Mouse (Mus musculus): ENCODE data around the gene Snx27. TPM values are rescaled to one million over a fixed set of nuclear protein-coding genes. Genes with fewer than 3 reads are reported as not detected.

Gene Snx27
- 38.7 and 40.4 TPM in 2 replicates for polyA plus RNA-seq (2014; fragmentation: Nextera tagmentation; extraction: Ambion mirVana)

DNA sequence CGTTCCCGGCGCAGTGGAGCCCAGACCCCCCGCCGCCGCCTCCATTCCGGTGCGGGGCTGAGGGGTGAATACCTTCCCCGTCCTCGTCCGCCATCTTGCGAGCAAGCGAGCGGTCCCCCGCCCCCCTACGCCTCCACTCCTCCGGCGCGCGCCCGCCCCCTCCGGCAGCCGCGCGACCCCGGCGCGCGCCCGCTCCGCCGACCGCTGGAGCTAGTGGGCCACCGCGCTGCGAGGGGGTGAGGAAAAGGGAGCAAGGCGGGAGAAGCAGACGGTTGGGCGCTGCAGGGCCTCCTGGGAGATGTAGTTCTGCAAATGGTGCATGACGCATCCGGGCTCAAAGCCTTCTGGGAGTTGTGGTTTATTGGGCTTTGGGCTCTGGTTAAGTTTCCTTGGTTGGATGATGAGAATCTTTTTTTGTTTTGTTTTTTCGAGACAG is at the start of gene Snx27:
Gene Snx27 (minus strand): TSS at position 261 of the 436 bp plus-strand sequence.
- WGBS = under 1% methylated on average over 42 of the region's 42 CpGs
- Histone ChIP-seq H3K27ac (ENCODE audit: low read depth) (peak within 1 kb of the TSS; percentile 72), H3K4me3 (ENCODE audit: low read depth, low read length) (peak within 1 kb of the TSS; percentile 80), H3K4me2 (peak within 1 kb of the TSS; percentile 78), H3K4me1 (ENCODE audit: insufficient read depth) (peaks cover 3% of the 10 kb centered on the region; the same call in 1 of the 2 replicates), H3K36me3 (ENCODE audit: insufficient read depth) (no peaks in the 10 kb centered on the region), H3K9ac (peak within 1 kb of the TSS; percentile 87), H3K9me3 (ENCODE audit: low read depth, low read length) (no peaks in the 10 kb centered on the region), H3K27me3 (ENCODE audit: insufficient read depth, low read length) (no peaks in the 10 kb centered on the region)
- ATAC-seq (ENCODE audit: insufficient read depth) (peak; percentile 99), DNase-seq (peak; percentile 96)
- no peak for TF ChIP-seq CTCF (IDR thresholded peaks at IDR 0.05; ENCODE audit: low read depth)

DNA sequence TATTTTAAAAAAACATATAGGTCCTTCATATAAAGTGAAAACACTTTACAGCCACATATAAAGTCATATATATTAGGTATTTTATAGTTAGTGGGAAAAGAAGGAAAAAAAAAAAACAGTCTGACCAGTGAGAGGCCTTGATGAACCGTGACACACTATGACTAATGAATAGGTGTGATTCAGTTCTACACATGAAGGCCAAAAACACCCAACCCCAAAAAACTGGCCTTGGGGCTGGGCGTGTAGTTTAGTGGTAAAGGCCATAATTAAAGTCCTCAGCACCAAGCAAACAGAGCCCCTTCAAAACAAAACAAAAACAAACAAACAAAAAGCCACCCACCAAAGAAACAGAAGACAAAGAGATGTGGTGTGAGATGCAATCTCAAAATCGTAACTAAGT is 47.4 kb upstream of the Snx27 start:
- DNase-seq = no peak
- Histone ChIP-seq H3K27me3 (ENCODE audit: insufficient read depth, low read length) (no peaks in the 10 kb centered on the region), H3K27ac (ENCODE audit: low read depth) (no peak overlapping the region), H3K4me2 (no peak overlapping the region), H3K9ac (no peak overlapping the region), H3K9me3 (ENCODE audit: low read depth, low read length) (no peaks in the 10 kb centered on the region), H3K4me1 (ENCODE audit: insufficient read depth) (no peaks in the 10 kb centered on the region), H3K4me3 (ENCODE audit: low read depth, low read length) (no peak overlapping the region), H3K36me3 (ENCODE audit: insufficient read depth) (no peaks in the 10 kb centered on the region)
- WGBS = 67% methylated on average over 3 of the region's 3 CpGs
- no peak for TF ChIP-seq CTCF (IDR thresholded peaks at IDR 0.05; ENCODE audit: low read depth)
- ATAC-seq (ENCODE audit: insufficient read depth) = no peak

DNA sequence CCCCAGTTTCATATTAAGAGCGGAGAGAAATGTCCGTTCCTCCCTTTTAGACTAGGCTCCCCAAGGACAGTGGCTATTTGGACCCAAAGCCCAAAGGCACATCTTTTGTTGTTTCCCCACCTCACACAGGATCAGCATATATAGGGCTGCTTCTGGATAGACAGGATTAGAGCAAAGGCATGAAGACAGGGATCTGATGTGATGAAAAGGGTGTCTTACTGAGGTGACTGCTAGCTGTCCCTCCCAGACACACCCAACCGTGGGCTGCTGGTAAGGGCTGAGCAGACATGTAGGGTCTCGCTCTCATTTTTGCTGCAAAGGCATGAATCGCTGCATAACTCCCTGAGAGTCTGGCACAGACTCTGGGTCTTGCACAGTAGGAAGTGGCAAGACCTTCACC is 46.2 kb upstream of the Snx27 start:
- no peak overlapping the region for H3K4me2 ChIP-seq
- no peak overlapping the region for H3K27ac ChIP-seq (ENCODE audit: low read depth)
- no peak for TF ChIP-seq CTCF (IDR thresholded peaks at IDR 0.05; ENCODE audit: low read depth)
- no peaks in the 10 kb centered on the region for H3K4me1 ChIP-seq (ENCODE audit: insufficient read depth)
- no peaks in the 10 kb centered on the region for H3K9me3 ChIP-seq (ENCODE audit: low read depth, low read length)
- ATAC-seq (ENCODE audit: insufficient read depth) = no peak
- H3K27me3 ChIP-seq (ENCODE audit: insufficient read depth, low read length) = no peaks in the 10 kb centered on the region
- no peak overlapping the region for H3K9ac ChIP-seq
- no peak overlapping the region for H3K4me3 ChIP-seq (ENCODE audit: low read depth, low read length)
- no peak for DNase-seq
- no peaks in the 10 kb centered on the region for H3K36me3 ChIP-seq (ENCODE audit: insufficient read depth)
- WGBS = 86% methylated on average over 5 of the region's 5 CpGs

DNA sequence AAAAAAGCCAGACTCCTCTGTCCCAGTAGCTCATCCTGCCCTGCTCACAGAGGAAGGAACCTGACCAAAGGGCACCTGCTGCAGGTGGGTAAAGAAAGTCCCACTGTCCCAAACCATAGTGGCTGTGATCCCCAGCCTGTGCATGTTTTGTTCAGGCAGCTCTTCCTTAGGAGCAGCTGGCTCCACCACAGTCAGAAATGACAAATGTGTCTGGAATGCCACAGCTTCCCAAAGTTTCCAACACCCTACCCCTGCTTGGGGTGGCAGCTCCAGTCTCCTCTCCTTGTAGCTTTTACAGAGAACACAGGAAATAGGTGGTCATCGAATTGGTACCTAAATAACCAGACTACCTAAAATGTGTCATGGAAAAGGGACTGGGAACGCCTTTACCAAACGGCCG is 41.8 kb upstream of the Snx27 start:
- Histone ChIP-seq H3K9me3 (ENCODE audit: low read depth, low read length) (no peaks in the 10 kb centered on the region), H3K4me3 (ENCODE audit: low read depth, low read length) (no peak overlapping the region), H3K36me3 (ENCODE audit: insufficient read depth) (no peaks in the 10 kb centered on the region), H3K9ac (no peak overlapping the region), H3K27me3 (ENCODE audit: insufficient read depth, low read length) (no peaks in the 10 kb centered on the region), H3K4me2 (no peak overlapping the region), H3K4me1 (ENCODE audit: insufficient read depth) (no peaks in the 10 kb centered on the region), H3K27ac (ENCODE audit: low read depth) (no peak overlapping the region)
- WGBS = 83% methylated on average over 4 of the region's 4 CpGs
- no peak for DNase-seq
- no peak for ATAC-seq (ENCODE audit: insufficient read depth)
- no peak for TF ChIP-seq CTCF (IDR thresholded peaks at IDR 0.05; ENCODE audit: low read depth)

DNA sequence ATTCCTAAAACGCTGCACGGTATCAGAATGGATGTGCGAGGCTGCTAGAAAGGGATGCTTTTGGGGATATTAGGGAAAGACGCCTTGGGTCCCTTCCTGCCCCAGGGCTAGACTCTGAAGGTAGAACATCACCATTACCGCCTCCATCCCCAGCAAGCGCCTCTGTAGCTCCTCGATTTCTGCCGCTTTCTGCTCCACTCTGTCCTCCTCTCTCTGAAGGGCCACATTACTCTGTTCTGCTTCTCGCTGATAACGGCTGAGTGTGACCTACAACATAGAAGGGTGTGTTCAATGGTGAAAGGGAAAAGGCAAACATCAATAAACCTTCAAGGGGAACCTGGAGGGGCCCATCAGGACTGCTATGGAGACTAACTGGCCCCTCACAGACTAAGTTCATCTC is 40.0 kb upstream of the Snx27 start:
- no peak for TF ChIP-seq CTCF (IDR thresholded peaks at IDR 0.05; ENCODE audit: low read depth)
- Histone ChIP-seq H3K9me3 (ENCODE audit: low read depth, low read length) (no peaks in the 10 kb centered on the region), H3K4me2 (no peak overlapping the region), H3K4me1 (ENCODE audit: insufficient read depth) (no peaks in the 10 kb centered on the region), H3K36me3 (ENCODE audit: insufficient read depth) (no peaks in the 10 kb centered on the region), H3K27ac (ENCODE audit: low read depth) (peak overlapping the region; percentile 56), H3K4me3 (ENCODE audit: low read depth, low read length) (no peak overlapping the region), H3K9ac (no peak overlapping the region), H3K27me3 (ENCODE audit: insufficient read depth, low read length) (no peaks in the 10 kb centered on the region)
- no peak for DNase-seq
- WGBS = 85% methylated on average over 10 of the region's 10 CpGs
- no peak for ATAC-seq (ENCODE audit: insufficient read depth)

DNA sequence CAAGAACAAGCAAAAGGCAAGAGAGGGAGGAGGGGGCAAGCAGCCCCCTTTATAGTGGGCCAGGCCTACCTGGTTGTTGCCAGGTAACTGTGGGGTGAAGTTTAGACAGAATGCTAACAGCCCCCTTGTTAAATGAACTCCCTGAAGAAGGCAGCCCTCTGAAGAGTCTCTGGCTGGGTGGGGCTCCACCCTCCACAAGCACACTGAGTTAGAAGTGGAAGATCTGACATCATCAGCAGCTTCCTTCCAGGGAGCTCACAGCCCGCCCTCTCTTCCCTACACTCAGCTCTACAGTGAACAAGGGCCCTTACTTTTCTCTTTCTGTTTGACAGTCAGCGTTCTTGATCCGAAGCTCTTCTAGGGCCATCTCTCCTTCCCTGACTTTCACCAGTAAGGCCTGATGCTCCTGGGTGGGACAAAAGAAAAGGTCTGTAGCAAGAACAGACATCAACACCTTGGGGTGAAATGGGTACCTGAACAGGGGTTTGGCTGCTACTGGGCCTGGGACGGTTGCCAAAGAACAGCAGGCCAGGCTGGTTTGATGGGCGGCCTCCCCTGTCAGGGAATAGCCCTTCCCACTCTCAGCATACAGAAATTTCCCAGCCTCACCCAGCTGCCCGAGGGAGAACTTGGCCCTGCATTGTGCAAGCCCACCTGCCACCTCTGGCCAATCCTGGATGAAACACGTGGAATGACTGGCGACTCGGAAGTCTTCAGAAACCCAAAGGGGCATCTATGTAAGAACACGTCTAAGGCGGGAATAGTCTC is 39.4 kb upstream of the Snx27 start:
- no peaks in the 10 kb centered on the region for H3K9me3 ChIP-seq (ENCODE audit: low read depth, low read length)
- no peaks in the 10 kb centered on the region for H3K36me3 ChIP-seq (ENCODE audit: insufficient read depth)
- H3K4me1 ChIP-seq (ENCODE audit: insufficient read depth) = no peaks in the 10 kb centered on the region
- WGBS = 64% methylated on average over 11 of the region's 11 CpGs
- no peak for TF ChIP-seq CTCF (IDR thresholded peaks at IDR 0.05; ENCODE audit: low read depth)
- H3K4me3 ChIP-seq (ENCODE audit: low read depth, low read length) = no peak overlapping the region
- no peak overlapping the region for H3K4me2 ChIP-seq
- H3K27me3 ChIP-seq (ENCODE audit: insufficient read depth, low read length) = no peaks in the 10 kb centered on the region
- H3K27ac ChIP-seq (ENCODE audit: low read depth) = peak overlapping the region; percentile 56
- no peak overlapping the region for H3K9ac ChIP-seq
- peak; percentile 87 for ATAC-seq (ENCODE audit: insufficient read depth)
- peak; percentile 53 for DNase-seq

DNA sequence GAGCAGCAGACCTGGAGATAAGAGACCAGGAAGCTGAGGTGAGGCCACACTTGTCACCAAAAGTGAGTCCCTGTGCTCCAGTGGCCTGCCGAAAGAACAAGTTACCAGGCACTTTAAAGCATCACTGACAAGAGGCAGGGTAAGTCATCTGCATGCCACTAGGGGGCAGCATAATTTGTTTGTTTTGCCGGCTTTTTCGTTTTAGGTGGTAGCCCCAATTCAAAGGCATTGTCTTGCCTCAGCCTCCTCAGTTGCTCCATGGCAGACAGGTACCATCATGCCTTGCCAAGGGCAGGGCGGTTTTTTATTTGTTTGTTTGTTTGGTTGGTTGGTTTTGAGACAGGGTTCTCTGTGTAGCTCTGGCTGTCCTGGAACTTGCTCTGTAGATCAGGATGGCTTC is 34.2 kb upstream of the Snx27 start:
- no peak overlapping the region for H3K4me3 ChIP-seq (ENCODE audit: low read depth, low read length)
- ATAC-seq (ENCODE audit: insufficient read depth) (no peak), DNase-seq (peak; percentile 62)
- H3K9ac ChIP-seq = no peak overlapping the region
- WGBS = 78% methylated on average over 4 of the region's 4 CpGs
- H3K27ac ChIP-seq (ENCODE audit: low read depth) = no peak overlapping the region
- no peaks in the 10 kb centered on the region for H3K27me3 ChIP-seq (ENCODE audit: insufficient read depth, low read length)
- no peaks in the 10 kb centered on the region for H3K4me1 ChIP-seq (ENCODE audit: insufficient read depth)
- no peaks in the 10 kb centered on the region for H3K9me3 ChIP-seq (ENCODE audit: low read depth, low read length)
- no peaks in the 10 kb centered on the region for H3K36me3 ChIP-seq (ENCODE audit: insufficient read depth)
- no peak overlapping the region for H3K4me2 ChIP-seq
- TF ChIP-seq CTCF (IDR thresholded peaks at IDR 0.05; ENCODE audit: low read depth) = peak; percentile 61
